Mouse (Mus musculus): ENCODE data around the gene Tmem183a. TPM values are rescaled to one million over a fixed set of nuclear protein-coding genes. Genes with fewer than 3 reads are reported as not detected.

Tmem183a gene
- 50.2 and 62.1 TPM in 2 replicates for polyA plus RNA-seq (2021; fragmentation: Nextera tagmentation)
- long read RNA-seq, experiment 1, transcript Tmem183a-201 (8 exons, 3,149 nt) = major isoform, 65 of 108 reads
- long read RNA-seq, experiment 1, partial matches to known transcripts = 10 of 108 reads
- long read RNA-seq, experiment 1, other reads (novel, unspliced or antisense) = 25 of 108 reads
- long read RNA-seq, experiment 2, transcript Tmem183a-205 (9 exons, 1,689 nt) = minor isoform, 29 of 449 reads
- long read RNA-seq, experiment 2, transcript Tmem183a-201 (8 exons, 3,149 nt) = major isoform, 315 of 449 reads
- long read RNA-seq, experiment 2, partial matches to known transcripts = 16 of 449 reads
- long read RNA-seq, experiment 2, other reads (novel, unspliced or antisense) = 87 of 449 reads

GRCm38 (mm10) chr1:134361857-134362212, at the start of gene Tmem183a:
Tmem183a (minus strand) TSS chr1:134361979.

GRCm38 (mm10) chr1:134405509-134406413, 44.0 kb upstream of the Tmem183a start, which contains the start of gene Cyb5r1:
Cyb5r1 (plus strand) TSS chr1:134405559.

GRCm38 (mm10) chr1:134385666-134386065, 23.9 kb upstream of the Tmem183a start, which contains the start of gene 4933406M09Rik:
4933406M09Rik (plus strand) TSS chr1:134385940.

GRCm38 (mm10) chr1:134332770-134333271, 29.0 kb downstream of the Tmem183a start, which contains the start of gene Ppfia4:
Ppfia4 (minus strand) TSS chr1:134332928.

Other genes starting within 250 kb of the Tmem183a start
- gene Chil1, start 179.8 kb downstream of the Tmem183a start, polyA plus RNA-seq (2021; fragmentation: Nextera tagmentation) = 20.0 and 24.7 TPM in 2 replicates
- 0.10 and 0.19 TPM in 2 replicates for gene Mybph, start 168.5 kb downstream of the Tmem183a start, polyA plus RNA-seq (2021; fragmentation: Nextera tagmentation)
- 96.7 and 125 TPM in 2 replicates for gene Adora1, start 126.5 kb downstream of the Tmem183a start, polyA plus RNA-seq (2021; fragmentation: Nextera tagmentation)
- not detected in 2 replicates for gene Myog, start 72.0 kb downstream of the Tmem183a start, polyA plus RNA-seq (2021; fragmentation: Nextera tagmentation)
- 17.2 TPM in 2 replicates for gene Ppfia4, start 29.1 kb downstream of the Tmem183a start, polyA plus RNA-seq (2021; fragmentation: Nextera tagmentation)
- not detected in 2 replicates for gene 4933406M09Rik, start 24.0 kb upstream of the Tmem183a start, polyA plus RNA-seq (2021; fragmentation: Nextera tagmentation)
- gene Cyb5r1, start 43.6 kb upstream of the Tmem183a start, polyA plus RNA-seq (2021; fragmentation: Nextera tagmentation) = 45.0 and 46.8 TPM in 2 replicates
- gene Adipor1, start 53.4 kb upstream of the Tmem183a start, polyA plus RNA-seq (2021; fragmentation: Nextera tagmentation) = 103 TPM in 2 replicates
- gene Klhl12, start 93.6 kb upstream of the Tmem183a start, polyA plus RNA-seq (2021; fragmentation: Nextera tagmentation) = 15.6 and 18.3 TPM in 2 replicates
- gene Rabif, start 132.7 kb upstream of the Tmem183a start, polyA plus RNA-seq (2021; fragmentation: Nextera tagmentation) = 31.1 and 35.3 TPM in 2 replicates
- not detected in 2 replicates for gene Mgat4e, start 187.7 kb upstream of the Tmem183a start, polyA plus RNA-seq (2021; fragmentation: Nextera tagmentation)
- gene Kdm5b, start 198.2 kb upstream of the Tmem183a start, polyA plus RNA-seq (2021; fragmentation: Nextera tagmentation) = 13.1 and 15.5 TPM in 2 replicates

All from layer of hippocampus, adult 6 months (tissue).